Mouse (Mus musculus) retina, embryonic 14.5 days (tissue): ENCODE measurements around the gene Rapgef2.

Experiments
- DNase-seq: peaks from one replicate; pipeline ENCODE4 v3.0.0-alpha.2; 2015; ENCODE audit warnings: low spot score

Rapgef2 gene

GRCm38 (mm10) chr3:79286376-79287107 is at the start of gene Rapgef2:
TSS of gene Rapgef2 (minus strand) at chr3:79286517.
- DNase-seq: peak; percentile 71

- DNase-seq: no peak
Measured at GRCm38 (mm10) chr3:79333643-79334200, 47.4 kb upstream of the Rapgef2 start.

- no peak for DNase-seq
Measured at GRCm38 (mm10) chr3:79333051-79333450, 46.7 kb upstream of the Rapgef2 start.

GRCm38 (mm10) chr3:79329691-79330315 is 43.5 kb upstream of the Rapgef2 start:
- no peak for DNase-seq

GRCm38 (mm10) chr3:79324697-79325526 is 38.6 kb upstream of the Rapgef2 start:
- DNase-seq: no peak

DNA sequence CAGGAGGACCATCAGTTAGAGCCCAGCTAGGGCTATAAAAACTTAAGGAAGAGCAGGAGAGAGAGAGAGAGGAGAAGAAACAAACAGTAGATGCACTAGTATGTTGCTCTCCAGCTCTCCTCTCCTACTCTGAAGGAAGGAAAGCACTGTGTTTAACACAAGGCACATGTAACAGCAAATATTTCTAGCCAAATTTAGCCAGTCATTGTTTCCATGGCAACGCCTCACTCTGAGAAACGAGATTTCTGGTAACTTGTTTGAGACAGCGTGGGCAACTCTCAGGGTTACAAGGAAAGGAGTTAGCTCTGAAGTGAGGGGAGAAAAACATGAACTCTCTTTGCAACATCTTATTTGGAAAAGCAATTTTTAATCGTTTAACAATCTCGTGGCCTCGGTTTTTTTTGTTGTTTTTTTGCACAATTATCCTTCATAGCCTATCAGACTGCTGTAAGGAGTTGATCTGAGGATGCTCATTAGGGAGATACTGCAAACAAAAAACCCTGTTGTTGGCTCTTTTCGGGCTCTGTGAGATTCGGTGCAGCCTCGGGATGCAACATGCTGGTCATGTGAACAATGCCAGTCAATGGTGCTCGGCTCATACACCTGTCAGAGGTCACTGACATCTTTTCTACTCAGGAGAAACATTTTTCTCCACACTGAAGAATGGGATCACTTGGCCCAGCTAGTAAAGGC is 27.8 kb upstream of the Rapgef2 start:
- DNase-seq: no peak

DNA sequence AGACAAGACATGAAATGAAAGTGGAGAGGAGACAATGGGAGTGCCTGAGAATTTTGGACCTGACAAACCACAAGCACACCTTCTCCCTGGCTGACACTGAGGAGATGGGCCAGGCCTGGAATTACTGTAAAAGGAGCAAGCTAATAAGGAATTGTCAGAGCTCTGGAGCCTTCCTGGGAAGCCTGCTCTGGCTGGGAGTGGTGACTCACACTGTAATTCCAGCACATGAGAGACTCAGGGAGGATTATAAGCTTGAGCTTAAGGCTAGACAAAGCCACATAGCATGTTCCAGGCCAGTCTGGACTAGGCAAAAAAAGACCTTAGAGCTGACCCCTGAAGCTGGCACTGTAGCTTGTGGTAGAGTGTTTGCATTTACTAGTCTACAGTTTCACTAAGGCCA is 25.6 kb upstream of the Rapgef2 start:
- DNase-seq: no peak

DNA sequence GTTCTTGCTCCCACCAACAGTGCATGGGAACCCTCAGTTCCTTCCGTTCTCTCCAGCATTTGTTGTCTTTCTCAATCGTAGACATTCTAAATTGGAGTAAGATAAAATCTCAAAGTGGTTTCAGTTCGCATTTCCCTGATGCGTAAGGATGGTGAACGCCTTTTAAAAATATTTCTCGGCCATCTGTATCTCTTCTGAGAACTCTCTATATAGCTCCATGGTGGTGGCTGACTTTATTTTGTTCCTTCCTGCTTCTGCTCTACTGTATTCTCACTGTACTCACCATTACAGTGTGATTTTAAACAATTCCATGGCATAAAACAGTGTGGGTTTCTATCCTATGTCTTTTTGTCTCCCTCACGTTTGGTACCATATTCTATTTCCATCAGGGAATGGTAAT is 23.9 kb upstream of the Rapgef2 start:
- no peak for DNase-seq

- no peak for DNase-seq
Measured at GRCm38 (mm10) chr3:79308605-79309004, 22.3 kb upstream of the Rapgef2 start.

DNA sequence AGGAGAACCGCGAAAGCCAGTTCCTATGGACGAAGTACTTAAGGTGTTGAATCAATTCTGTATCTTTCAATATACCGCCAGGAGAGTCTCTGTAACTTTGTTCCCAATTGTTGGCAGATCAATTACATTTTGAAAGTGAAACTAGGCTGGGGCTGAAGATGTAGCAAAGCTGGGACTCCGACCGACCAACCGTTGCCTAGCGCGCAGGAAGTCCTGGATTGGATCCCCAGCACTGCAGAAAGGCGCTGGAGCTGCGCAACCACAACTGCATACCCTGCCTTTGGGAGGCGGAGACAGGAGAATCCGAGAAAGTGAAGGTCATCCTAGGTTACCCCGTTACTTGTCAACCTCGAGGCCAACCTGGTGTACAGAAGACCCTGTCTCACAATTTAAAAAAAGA is 13.1 kb upstream of the Rapgef2 start:
- no peak for DNase-seq

GRCm38 (mm10) chr3:79297281-79297680 is 11.0 kb upstream of the Rapgef2 start:
- DNase-seq: no peak

GRCm38 (mm10) chr3:79296586-79296985 is 10.3 kb upstream of the Rapgef2 start:
- DNase-seq: peak; percentile 55

DNA sequence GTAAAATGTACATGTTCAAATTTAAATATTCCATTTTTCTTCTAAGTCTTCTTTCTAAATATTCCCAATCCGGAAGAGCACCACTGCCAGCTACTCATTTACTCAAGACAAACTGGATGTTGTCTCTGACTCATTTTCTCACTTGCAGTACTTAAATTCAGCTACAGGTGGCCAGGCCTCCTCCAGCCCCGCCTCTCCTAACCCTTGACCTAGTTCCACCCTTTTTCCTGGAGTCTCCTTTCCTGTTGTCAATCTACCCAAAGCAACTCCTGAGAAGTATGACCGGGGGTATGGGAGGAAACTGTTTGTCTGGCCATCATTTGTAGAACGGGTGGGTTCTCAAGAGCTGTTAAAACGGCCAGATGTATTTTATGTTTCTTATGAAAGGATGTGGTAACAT is 9.7 kb upstream of the Rapgef2 start:
- peak; percentile 31 for DNase-seq

- no peak for DNase-seq
Measured at GRCm38 (mm10) chr3:79294701-79295100, 8.4 kb upstream of the Rapgef2 start.

DNA sequence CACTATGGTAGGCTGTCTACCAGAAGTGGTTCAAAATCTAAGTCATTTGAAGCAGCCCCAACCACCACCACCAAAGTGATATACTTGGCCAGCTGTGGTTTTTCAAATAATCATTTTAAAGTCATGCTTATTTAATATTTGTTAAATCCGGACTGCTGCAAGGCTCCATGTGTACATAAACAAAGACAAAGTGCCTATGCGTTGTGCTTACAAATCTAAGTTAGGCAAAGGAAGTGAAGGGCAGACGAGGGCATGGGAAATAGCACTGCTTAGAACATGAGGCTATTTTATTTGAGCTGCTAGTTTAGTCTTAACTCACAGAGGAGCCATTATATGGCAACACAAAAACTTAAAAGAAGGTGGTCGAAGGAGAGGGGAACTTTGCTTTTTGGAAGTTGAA is 6.7 kb upstream of the Rapgef2 start:
- DNase-seq: no peak

- no peak for DNase-seq
Measured at GRCm38 (mm10) chr3:79289050-79289449, 2.7 kb upstream of the Rapgef2 start.

DNA sequence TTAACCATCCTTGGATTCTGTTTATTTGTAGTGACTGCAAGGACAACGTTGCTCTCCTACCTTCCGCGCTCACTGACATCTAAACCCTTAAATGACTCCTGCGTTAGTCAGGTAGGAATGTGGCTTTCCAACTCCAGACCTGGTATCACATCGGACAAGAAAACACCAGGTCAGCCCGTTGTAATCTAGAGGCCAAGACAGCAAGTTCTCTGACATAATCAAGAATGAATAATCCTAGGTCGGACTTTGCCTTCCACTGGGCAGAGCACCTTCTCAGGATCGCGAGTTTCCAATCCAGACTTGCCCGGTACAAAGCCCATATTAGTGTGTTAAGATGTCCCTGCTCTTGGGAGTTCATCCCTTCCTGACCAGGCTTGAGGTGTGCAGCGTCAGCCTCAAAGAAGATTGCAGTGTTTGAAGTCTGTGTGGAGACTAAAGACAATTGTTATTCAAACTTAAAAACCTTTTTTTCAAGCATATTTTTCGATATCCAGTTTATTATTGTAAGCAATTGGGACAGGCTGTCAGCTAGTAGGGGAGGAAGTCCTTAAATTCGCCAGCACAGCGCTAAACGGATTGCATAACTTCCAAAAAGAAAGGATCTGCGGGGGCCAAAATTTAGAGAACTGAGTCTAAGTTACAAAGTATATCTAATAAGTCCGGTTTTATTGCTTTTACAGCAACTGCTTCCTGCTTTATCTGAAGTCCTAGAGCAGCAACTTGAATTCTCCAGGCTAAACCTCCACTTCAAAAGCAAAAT is 1.6 kb upstream of the Rapgef2 start:
- DNase-seq: no peak

- peak; percentile 90 for DNase-seq
Measured at GRCm38 (mm10) chr3:79287108-79287576, 825 bp upstream of the Rapgef2 start.

GRCm38 (mm10) chr3:79286031-79286375 is 314 bp downstream of the Rapgef2 start:
- DNase-seq: peak; percentile 55

DNA sequence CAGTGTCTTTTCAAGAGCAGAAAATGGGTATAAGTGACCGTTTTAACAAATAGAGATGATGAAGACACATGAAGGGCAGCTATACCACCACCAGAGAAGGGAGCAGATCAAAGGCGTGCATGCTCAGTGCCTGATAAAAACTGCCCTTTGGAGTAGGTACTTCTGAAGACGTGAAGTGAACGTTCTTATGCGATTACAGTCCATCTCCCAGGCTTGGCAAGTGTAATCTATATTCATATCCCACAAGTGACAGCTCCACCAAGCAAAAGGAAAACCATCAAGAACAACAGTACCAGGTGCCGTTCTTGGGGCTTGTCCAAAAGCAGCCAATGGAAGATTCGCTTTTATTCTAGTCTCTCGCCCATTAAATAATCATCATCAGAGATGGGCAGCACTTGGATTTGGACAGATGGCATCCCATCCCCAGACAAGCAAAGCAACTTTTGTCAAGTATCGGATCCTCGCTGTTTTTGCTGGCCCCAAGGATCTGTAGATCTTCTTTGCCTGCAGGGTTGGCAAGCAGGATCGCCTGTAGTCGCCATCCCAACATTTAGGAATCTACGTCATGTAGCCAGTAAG is 1.1 kb downstream of the Rapgef2 start:
- no peak for DNase-seq

GRCm38 (mm10) chr3:79283976-79284375 is 2.3 kb downstream of the Rapgef2 start:
- DNase-seq: no peak
